Mouse (Mus musculus) frontal cortex, postnatal 25 days (tissue): ENCODE data around the gene 2610001J05Rik.

Source experiments
- DNase-seq, 2 experiments: peaks; one replicate each; pipeline ENCODE4 v3.0.0; 2022; ENCODE audit warnings: low spot score in 2 of 2

Gene 2610001J05Rik

GRCm38 (mm10) chr6:13835720-13836665 lies 35.3 kb downstream of the 2610001J05Rik start:
- DNase-seq: peak in 1 of 2 experiments; percentile 39

GRCm38 (mm10) chr6:13832770-13833169 lies 38.5 kb downstream of the 2610001J05Rik start:
- DNase-seq: no peak

GRCm38 (mm10) chr6:13828877-13829276 lies 42.4 kb downstream of the 2610001J05Rik start:
- no peak for DNase-seq
